Comparison of ENCODE assay signal across 14 mouse cellular contexts in the genomic region with DNA sequence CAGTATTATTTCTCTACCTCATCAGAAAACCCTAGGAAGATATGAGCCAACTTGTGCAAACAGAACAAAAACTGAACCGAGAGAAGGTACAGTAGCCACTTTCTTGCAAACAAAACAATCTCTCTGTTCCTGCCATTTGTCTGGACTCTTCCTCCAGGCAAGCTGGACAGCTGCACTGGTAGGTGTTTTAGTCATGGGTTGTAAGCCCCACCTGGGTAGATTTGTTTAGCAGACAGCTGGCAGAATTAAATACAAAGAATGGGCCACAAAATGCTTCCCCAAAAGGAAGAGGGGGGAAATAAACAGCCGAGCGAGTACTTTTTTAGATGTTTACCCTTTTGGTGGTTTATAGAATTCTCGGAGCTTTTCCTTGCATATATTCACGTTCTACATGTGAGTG.
"Had no signal": no experiment of that assay in that cellular context is flagged by ENCODE, and none has a peak within 500 bp of the region (broad histone marks: within the 10 kb centered on the region; RNA-seq: fewer than 3 reads in every experiment).

No protein-coding gene starts in this region.

- H3K9me3 ChIP-seq: midbrain, embryonic 12.5 days; midbrain, embryonic 15.5 days had no signal

- H3K27me3 ChIP-seq: midbrain, embryonic 12.5 days; midbrain, embryonic 15.5 days had no signal

- H3K4me3 ChIP-seq: midbrain, embryonic 12.5 days; midbrain, embryonic 15.5 days had no signal

- H3K36me3 ChIP-seq: midbrain, embryonic 12.5 days; midbrain, embryonic 15.5 days had no signal

- H3K4me1 ChIP-seq: midbrain, embryonic 15.5 days had no signal

- H3K4me2 ChIP-seq: liver, embryonic 11.5 days; lung, embryonic 14.5 days; midbrain, embryonic 12.5 days; midbrain, embryonic 15.5 days had no signal

- DNase-seq: kidney, adult 2 months; kidney, postnatal 25 days; liver, postnatal 0 days; thymus, postnatal 25 days had no signal

- H3K27ac ChIP-seq: kidney, postnatal 0 days; liver, embryonic 14.5 days; macrophage; midbrain, embryonic 12.5 days; midbrain, embryonic 15.5 days; stomach, postnatal 0 days had no signal

- ATAC-seq: intestine, postnatal 0 days; liver, postnatal 0 days; lung, postnatal 0 days; midbrain, embryonic 15.5 days had no signal

- H3K9ac ChIP-seq: liver, embryonic 14.5 days; liver, postnatal 0 days; lung, embryonic 14.5 days; midbrain, embryonic 12.5 days; midbrain, embryonic 15.5 days had no signal
